Mouse (Mus musculus) mouse trophoblast stem cell (cell line): Measurements from ENCODE around the gene Vip.

ENCODE experiments used
- in situ Hi-C, 2 experiments: fragments of 300-500 bp; cut with MseI, MboI; formaldehyde crosslinking; loops; 2 replicates in 1 of 2; 3 replicates in 1 of 2; pipeline ENCODE4 v1.15.1; 2025

Vip gene

GRCm38 (mm10) chr10:5639112-5639511 is at the start of gene Vip:
Gene Vip (plus strand): TSS chr10:5639218.
- in situ Hi-C loops, result loop anchor here (5.0 to 10.0 kb wide), 2 partner anchors 146 to 148 kb away; no protein-coding TSS in a partner anchor

GRCm38 (mm10) chr10:5591061-5591460 is 48.0 kb upstream of the Vip start:
- in situ Hi-C loops, result no loop called here

GRCm38 (mm10) chr10:5591996-5592395 is 47.0 kb upstream of the Vip start:
- in situ Hi-C loops, result no loop called here

- in situ Hi-C loops, result no loop called here
Measured at GRCm38 (mm10) chr10:5593464-5593863, 45.6 kb upstream of the Vip start, which contains the start of gene Myct1. Gene Myct1 (plus strand): TSS chr10:5593775.

- in situ Hi-C loops, result no loop called here
Measured at GRCm38 (mm10) chr10:5594457-5594856, 44.6 kb upstream of the Vip start.

- in situ Hi-C loops, result loop anchor here in 1 of 2 experiments (5.0 kb wide), 1 partner anchor 191 kb away; no protein-coding TSS in a partner anchor
Measured at GRCm38 (mm10) chr10:5596559-5596958, 42.5 kb upstream of the Vip start.

GRCm38 (mm10) chr10:5600123-5600522 is 38.9 kb upstream of the Vip start:
- in situ Hi-C loops, result loop anchor here in 1 of 2 experiments (10.0 kb wide), 1 partner anchor 185 kb away; no protein-coding TSS in a partner anchor

GRCm38 (mm10) chr10:5603512-5603911 is 35.5 kb upstream of the Vip start:
- in situ Hi-C loops, result loop anchor here in 1 of 2 experiments (10.0 kb wide), 1 partner anchor 181 kb away; no protein-coding TSS in a partner anchor

GRCm38 (mm10) chr10:5604371-5604770 is 34.6 kb upstream of the Vip start:
- in situ Hi-C loops, result loop anchor here in 1 of 2 experiments (10.0 kb wide), 1 partner anchor 180 kb away; no protein-coding TSS in a partner anchor

- in situ Hi-C loops, result loop anchor here in 1 of 2 experiments (10.0 kb wide), 1 partner anchor 176 kb away; no protein-coding TSS in a partner anchor
Measured at GRCm38 (mm10) chr10:5608874-5609273, 30.1 kb upstream of the Vip start.

GRCm38 (mm10) chr10:5615186-5616040 is 23.6 kb upstream of the Vip start:
- in situ Hi-C loops, result no loop called here

GRCm38 (mm10) chr10:5626268-5626667 is 12.8 kb upstream of the Vip start:
- in situ Hi-C loops, result no loop called here

- in situ Hi-C loops, result loop anchor here in 1 of 2 experiments (10.0 kb wide), 1 partner anchor 151 kb away; no protein-coding TSS in a partner anchor
Measured at GRCm38 (mm10) chr10:5633672-5634200, 5.3 kb upstream of the Vip start.

GRCm38 (mm10) chr10:5634336-5634735 is 4.7 kb upstream of the Vip start:
- in situ Hi-C loops, result loop anchor here in 1 of 2 experiments (10.0 kb wide), 1 partner anchor 150 kb away; no protein-coding TSS in a partner anchor

- in situ Hi-C loops, result loop anchor here (5.0 to 10.0 kb wide), 2 partner anchors 147 to 150 kb away; no protein-coding TSS in a partner anchor
Measured at GRCm38 (mm10) chr10:5637322-5637721, 1.7 kb upstream of the Vip start.

GRCm38 (mm10) chr10:5681275-5681674 is 42.3 kb downstream of the Vip start:
- in situ Hi-C loops, result no loop called here

GRCm38 (mm10) chr10:5685608-5686007 is 46.6 kb downstream of the Vip start:
- in situ Hi-C loops, result no loop called here

- in situ Hi-C loops, result no loop called here
Measured at GRCm38 (mm10) chr10:5694351-5694750, 55.3 kb downstream of the Vip start.
